Mouse (Mus musculus): ENCODE data around the gene Crim1.

Gene Crim1

GRCm38 (mm10) chr17:78199626-78200560 is at the start of gene Crim1:
TSS of gene Crim1 (plus strand) at chr17:78200248.
- DNase-seq (ENCODE audit: low spot score) = no peak

- no peak for DNase-seq (ENCODE audit: low spot score)
These were observed 48.4 kb upstream of the Crim1 start for GRCm38 (mm10) chr17:78151479-78152282.

DNA sequence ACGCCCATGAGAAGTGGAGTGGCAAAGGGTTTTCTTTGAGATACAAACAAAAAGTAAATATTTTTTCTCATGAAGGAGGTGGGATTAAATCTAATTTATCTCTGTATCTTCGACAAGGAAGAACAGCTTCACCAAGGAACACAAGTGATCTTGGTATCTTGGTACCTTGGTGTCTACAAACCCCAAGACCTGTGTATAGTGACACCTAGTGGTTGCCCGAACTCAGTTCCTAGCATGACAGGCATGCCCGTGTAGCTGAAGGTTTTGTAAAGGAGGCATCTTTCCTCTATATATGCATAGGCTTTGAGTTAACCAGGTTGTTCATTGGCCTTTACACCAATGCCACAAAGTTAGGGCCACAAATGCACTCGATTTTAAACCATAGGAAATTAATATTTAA is 36.8 kb upstream of the Crim1 start:
- DNase-seq (ENCODE audit: low spot score) = peak; percentile 37

GRCm38 (mm10) chr17:78163724-78164236 is 36.3 kb upstream of the Crim1 start:
- no peak for DNase-seq (ENCODE audit: low spot score)

- no peak for DNase-seq (ENCODE audit: low spot score)
These were observed 34.2 kb upstream of the Crim1 start for GRCm38 (mm10) chr17:78165855-78166254.

- DNase-seq (ENCODE audit: low spot score) = no peak
These were observed 33.5 kb upstream of the Crim1 start for GRCm38 (mm10) chr17:78166566-78166965.

- no peak for DNase-seq (ENCODE audit: low spot score)
These were observed 27.7 kb upstream of the Crim1 start for GRCm38 (mm10) chr17:78172371-78172770.

DNA sequence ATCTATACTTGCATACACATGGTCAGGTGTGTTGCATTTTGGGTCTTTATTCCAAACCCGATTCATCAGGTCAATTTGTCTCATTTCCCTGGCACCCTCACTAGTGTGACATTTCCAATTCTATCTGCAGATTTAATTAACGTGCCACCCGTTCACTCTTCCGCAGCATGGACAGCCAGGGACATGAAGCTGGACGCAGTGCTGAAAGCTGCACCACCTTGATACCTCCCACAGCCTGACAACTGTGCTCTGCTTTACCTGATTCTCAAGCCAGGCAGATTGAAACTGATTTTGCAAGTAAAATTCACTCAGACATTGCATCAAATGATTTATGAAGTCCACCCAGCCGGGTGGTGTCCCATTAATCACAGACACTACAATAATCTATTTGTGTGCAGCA is 19.3 kb upstream of the Crim1 start:
- DNase-seq (ENCODE audit: low spot score) = no peak

DNA sequence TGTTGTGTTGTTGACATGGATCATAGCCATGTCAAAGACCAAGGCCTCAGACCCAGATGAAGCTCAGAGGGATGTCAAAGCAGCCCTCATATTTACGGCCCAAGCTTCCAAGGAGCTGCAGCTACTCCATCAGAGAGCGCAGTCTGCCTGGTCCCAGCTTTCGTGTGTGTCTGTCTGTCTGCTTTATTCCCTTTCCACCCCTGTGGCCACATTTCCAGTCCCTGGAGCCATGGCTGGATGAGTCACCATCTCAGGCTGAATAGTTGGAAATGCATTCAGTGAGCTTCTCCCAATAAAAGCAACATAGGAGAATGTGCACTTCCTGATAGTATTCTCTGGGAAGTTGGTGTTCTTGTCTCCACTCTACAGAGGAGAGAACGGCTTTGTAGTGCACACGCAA is 3.9 kb upstream of the Crim1 start:
- DNase-seq (ENCODE audit: low spot score) = no peak

DNA sequence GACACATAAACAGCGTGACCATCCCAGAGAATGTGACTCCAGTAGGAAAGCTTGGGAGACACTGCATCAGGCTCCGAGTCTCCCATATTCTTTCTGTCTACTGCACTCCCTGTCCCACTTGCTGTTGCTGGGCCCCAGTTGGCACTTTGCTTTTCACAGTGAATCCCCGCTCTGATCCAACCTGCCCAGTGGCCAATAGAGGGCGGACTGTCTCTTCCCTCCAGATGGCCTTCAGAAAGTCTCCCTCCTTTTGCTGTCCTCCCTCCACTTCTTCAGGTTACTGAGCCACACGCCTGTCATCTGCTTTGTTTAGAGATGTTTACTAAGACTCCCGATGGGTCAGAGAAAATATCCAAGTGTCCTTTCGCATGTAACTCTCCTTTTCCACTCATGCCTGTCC is 2.9 kb upstream of the Crim1 start:
- no peak for DNase-seq (ENCODE audit: low spot score)

GRCm38 (mm10) chr17:78198140-78198539 is 1.9 kb upstream of the Crim1 start:
- DNase-seq (ENCODE audit: low spot score) = no peak

- DNase-seq (ENCODE audit: low spot score) = no peak
These were observed 1.2 kb upstream of the Crim1 start for GRCm38 (mm10) chr17:78198820-78199219.

- DNase-seq (ENCODE audit: low spot score) = no peak
These were observed 820 bp upstream of the Crim1 start for GRCm38 (mm10) chr17:78199231-78199625.

- no peak for DNase-seq (ENCODE audit: low spot score)
These were observed 643 bp downstream of the Crim1 start for GRCm38 (mm10) chr17:78200561-78201220.

GRCm38 (mm10) chr17:78201221-78202058 is 1.4 kb downstream of the Crim1 start:
- DNase-seq (ENCODE audit: low spot score) = no peak

DNA sequence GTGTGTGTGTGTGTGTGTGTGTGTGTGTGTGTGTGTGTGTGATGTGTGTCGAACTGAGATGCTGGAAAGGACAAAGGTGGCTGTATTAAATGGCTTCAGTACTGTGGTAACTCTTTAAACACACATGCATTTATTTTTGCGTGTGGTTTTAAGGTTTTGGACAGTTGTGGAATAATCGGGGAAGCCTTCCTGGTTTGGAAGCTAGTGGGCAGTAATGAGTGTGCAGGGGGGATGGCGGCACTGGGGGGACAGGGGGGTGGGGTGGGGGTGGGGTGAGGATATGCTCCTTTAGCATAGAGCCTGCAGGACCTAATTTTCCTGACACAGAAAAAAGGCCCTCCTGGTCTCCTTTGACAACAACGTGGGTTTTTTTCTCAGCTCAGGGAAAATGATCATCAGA is 2.2 kb downstream of the Crim1 start:
- no peak for DNase-seq (ENCODE audit: low spot score)

GRCm38 (mm10) chr17:78202756-78203155 is 2.7 kb downstream of the Crim1 start:
- no peak for DNase-seq (ENCODE audit: low spot score)

- DNase-seq (ENCODE audit: low spot score) = no peak
These were observed 3.4 kb downstream of the Crim1 start for GRCm38 (mm10) chr17:78203478-78203877.

GRCm38 (mm10) chr17:78206421-78206820 is 6.4 kb downstream of the Crim1 start:
- DNase-seq (ENCODE audit: low spot score) = no peak

- no peak for DNase-seq (ENCODE audit: low spot score)
These were observed 7.2 kb downstream of the Crim1 start for GRCm38 (mm10) chr17:78207246-78207645.

DNA sequence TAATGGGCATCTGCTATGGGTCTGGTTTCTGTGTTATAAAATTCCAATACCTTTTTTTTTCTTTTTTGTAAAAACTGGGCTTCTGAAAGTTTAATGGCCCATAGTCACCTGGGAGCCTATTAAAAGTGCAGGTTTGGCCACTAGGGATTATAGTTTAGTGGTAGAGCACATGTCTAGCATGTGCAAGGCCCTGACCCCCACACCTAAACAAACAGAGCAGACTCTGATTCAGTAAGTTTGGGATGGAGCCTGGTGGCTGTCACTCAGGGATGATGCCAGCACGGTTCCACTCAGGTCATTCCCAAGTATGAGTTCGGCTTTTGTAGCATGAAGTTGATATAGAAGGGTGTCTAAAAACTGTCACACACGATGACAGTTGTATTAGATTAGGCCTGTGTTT is 8.8 kb downstream of the Crim1 start:
- DNase-seq (ENCODE audit: low spot score) = no peak

All from c-Kit-positive CD71-positive TER-119-positive erythroid progenitor cells, embryonic 14.5 days (primary cell).